Comparison of ENCODE assay signal across 22 mouse cellular contexts in genomic region chr9:25588581-25588980, GRCm38 (mm10).
DNase-seq lines count a peak whose midpoint lies in the region; ATAC-seq and TF ChIP-seq lines count a peak whose summit lies in the region.
"Had no signal": no experiment of that assay in that cellular context is flagged by ENCODE, and none has a peak within 500 bp of the region (broad histone marks: within the 10 kb centered on the region; RNA-seq: fewer than 3 reads in every experiment).

No protein-coding gene starts in this region.

- no peak overlapping the region for H3K9ac ChIP-seq in midbrain, embryonic 11.5 days (ENCODE audit: low read length)
- H3K9ac ChIP-seq in midbrain, embryonic 15.5 days = no peak overlapping the region
- H3K9ac ChIP-seq: forebrain, embryonic 13.5 days; hindbrain, embryonic 12.5 days; hindbrain, embryonic 15.5 days had no signal

- no peak for TF ChIP-seq POLR2A in thymus, adult 2 months (IDR thresholded peaks at IDR 0.05; ENCODE audit: control insufficient read depth, extremely low read depth, insufficient read depth, low read length, poor library complexity)

- no peak for TF ChIP-seq CTCF in gastrocnemius, adult 2 months (IDR thresholded peaks at IDR 0.05)
- no peak for TF ChIP-seq CTCF in thymus, adult 2 months (IDR thresholded peaks at IDR 0.05; ENCODE audit: borderline replicate concordance, control insufficient read depth, extremely low read depth, insufficient read depth, low read length, poor library complexity)

- no peaks in the 10 kb centered on the region for H3K9me3 ChIP-seq in midbrain, embryonic 11.5 days (ENCODE audit: control insufficient read depth, low read length)
- no peaks in the 10 kb centered on the region for H3K9me3 ChIP-seq in midbrain, embryonic 15.5 days
- H3K9me3 ChIP-seq: forebrain, embryonic 10.5 days; forebrain, embryonic 13.5 days; hindbrain, embryonic 12.5 days; hindbrain, embryonic 15.5 days had no signal

- intact Hi-C loops in gastrocnemius, adult 2 months (cut with DNase I) = no loop called here

- DNase-seq in gastrocnemius, adult 2 months = no peak
- no peak for DNase-seq in gastrocnemius, postnatal 25 days
- DNase-seq in midbrain, embryonic 11.5 days (ENCODE audit: low spot score, missing footprints) = peak; percentile 23
- peak; percentile 42 for DNase-seq in induced T-regulatory cell, adult 2 months (ENCODE audit: low read depth)
- DNase-seq in thymus, adult 2 months = no peak
- no peak for DNase-seq in layer of hippocampus, adult 9-10 months (ENCODE audit: low spot score)
- DNase-seq: adrenal gland, adult 2 months; adrenal gland, postnatal 14 days; cerebellum, adult 11-12 months; cerebellum, adult 8-10 months; cerebellum, postnatal 10 days; cerebellum, postnatal 36 days; gastrocnemius, postnatal 14 days; heart, adult 2 months; kidney, adult 11 months had no signal

- no peaks in the 10 kb centered on the region for H3K27me3 ChIP-seq in midbrain, embryonic 11.5 days (ENCODE audit: control insufficient read depth, insufficient read depth, low read length)
- no peaks in the 10 kb centered on the region for H3K27me3 ChIP-seq in midbrain, embryonic 15.5 days (replicated peaks)
- H3K27me3 ChIP-seq in thymus, adult 2 months (ENCODE audit: control insufficient read depth, insufficient read depth, low read length) = no peaks in the 10 kb centered on the region
- H3K27me3 ChIP-seq: forebrain, embryonic 13.5 days; hindbrain, embryonic 12.5 days; hindbrain, embryonic 15.5 days had no signal

- no peaks in the 10 kb centered on the region for H3K4me1 ChIP-seq in midbrain, embryonic 11.5 days (ENCODE audit: control insufficient read depth, insufficient read depth, low read length)
- H3K4me1 ChIP-seq in midbrain, embryonic 15.5 days = peaks cover 7% of the 10 kb centered on the region
- H3K4me1 ChIP-seq in thymus, adult 2 months (replicated peaks; ENCODE audit: control insufficient read depth, insufficient read depth, low read length) = 0 out of 2 replicates have a peak, but pooled peaks cover 4% of the 10 kb centered on the region
- H3K4me1 ChIP-seq: hindbrain, embryonic 15.5 days had no signal

- H3K4me3 ChIP-seq in gastrocnemius, adult 2 months = no peak overlapping the region
- no peak overlapping the region for H3K4me3 ChIP-seq in midbrain, embryonic 11.5 days (ENCODE audit: low read depth, low read length)
- H3K4me3 ChIP-seq in midbrain, embryonic 15.5 days = no peak overlapping the region
- no peak overlapping the region for H3K4me3 ChIP-seq in thymus, adult 2 months (ENCODE audit: control insufficient read depth, insufficient read depth, low read length)
- H3K4me3 ChIP-seq: forebrain, embryonic 10.5 days; forebrain, embryonic 13.5 days; heart, adult 2 months; hindbrain, embryonic 12.5 days; hindbrain, embryonic 15.5 days had no signal

- H3K4me2 ChIP-seq in midbrain, embryonic 11.5 days = no peak overlapping the region
- H3K4me2 ChIP-seq in midbrain, embryonic 15.5 days = no peak overlapping the region
- H3K4me2 ChIP-seq: forebrain, embryonic 13.5 days; heart, embryonic 11.5 days; hindbrain, embryonic 12.5 days; hindbrain, embryonic 15.5 days had no signal

- no peak for ATAC-seq in midbrain, embryonic 11.5 days (ENCODE audit: low FRiP score)
- no peak for ATAC-seq in midbrain, embryonic 15.5 days (replicated peaks)
- ATAC-seq: forebrain, embryonic 13.5 days; forebrain, embryonic 16.5 days had no signal

- 0 out of 2 replicates have a peak overlapping the region, but pooled peaks have one; percentile 8 for H3K27ac ChIP-seq in gastrocnemius, adult 2 months
- H3K27ac ChIP-seq in midbrain, embryonic 11.5 days (ENCODE audit: low read depth, low read length) = no peak overlapping the region
- H3K27ac ChIP-seq in midbrain, embryonic 15.5 days = no peak overlapping the region
- H3K27ac ChIP-seq in thymus, adult 2 months (ENCODE audit: control insufficient read depth, insufficient read depth, low read length) = no peak overlapping the region
- H3K27ac ChIP-seq: forebrain, embryonic 10.5 days; forebrain, embryonic 13.5 days; heart, adult 2 months; hindbrain, embryonic 12.5 days; hindbrain, embryonic 15.5 days had no signal

- WGBS in midbrain, embryonic 11.5 days = 92% methylated on average over 2 of the region's 2 CpGs
- WGBS in midbrain, embryonic 15.5 days = 92% methylated on average over 2 of the region's 2 CpGs
- 55% methylated on average over 2 of the region's 2 CpGs for WGBS in thymus, adult 2 months

- no peaks in the 10 kb centered on the region for H3K36me3 ChIP-seq in midbrain, embryonic 11.5 days (ENCODE audit: control insufficient read depth, insufficient read depth, low read length)
- no peaks in the 10 kb centered on the region for H3K36me3 ChIP-seq in midbrain, embryonic 15.5 days (replicated peaks)
- H3K36me3 ChIP-seq in thymus, adult 2 months (ENCODE audit: control insufficient read depth, insufficient read depth, low read length) = no peaks in the 10 kb centered on the region
- H3K36me3 ChIP-seq: hindbrain, embryonic 12.5 days; hindbrain, embryonic 15.5 days had no signal

Comparison
In these comparisons a context has a peak if more than half of its experiments do, and no peak if none do; other contexts are left out.
1. DNase-seq: peak in midbrain, embryonic 11.5 days (single experiment) and induced T-regulatory cell, adult 2 months (single experiment); none in gastrocnemius, adult 2 months (single experiment), gastrocnemius, postnatal 25 days (single experiment), thymus, adult 2 months (single experiment) and layer of hippocampus, adult 9-10 months (single experiment).